Mouse (Mus musculus): ENCODE measurements around the gene Cd3e. TPM values are rescaled to one million over a fixed set of nuclear protein-coding genes. Genes with fewer than 3 reads are reported as not detected.

Cd3e gene
- polyA plus RNA-seq (2015; fragmentation: Nextera tagmentation; extraction: Ambion mirVana), result 1.9 and 12.6 TPM in 2 replicates

DNA sequence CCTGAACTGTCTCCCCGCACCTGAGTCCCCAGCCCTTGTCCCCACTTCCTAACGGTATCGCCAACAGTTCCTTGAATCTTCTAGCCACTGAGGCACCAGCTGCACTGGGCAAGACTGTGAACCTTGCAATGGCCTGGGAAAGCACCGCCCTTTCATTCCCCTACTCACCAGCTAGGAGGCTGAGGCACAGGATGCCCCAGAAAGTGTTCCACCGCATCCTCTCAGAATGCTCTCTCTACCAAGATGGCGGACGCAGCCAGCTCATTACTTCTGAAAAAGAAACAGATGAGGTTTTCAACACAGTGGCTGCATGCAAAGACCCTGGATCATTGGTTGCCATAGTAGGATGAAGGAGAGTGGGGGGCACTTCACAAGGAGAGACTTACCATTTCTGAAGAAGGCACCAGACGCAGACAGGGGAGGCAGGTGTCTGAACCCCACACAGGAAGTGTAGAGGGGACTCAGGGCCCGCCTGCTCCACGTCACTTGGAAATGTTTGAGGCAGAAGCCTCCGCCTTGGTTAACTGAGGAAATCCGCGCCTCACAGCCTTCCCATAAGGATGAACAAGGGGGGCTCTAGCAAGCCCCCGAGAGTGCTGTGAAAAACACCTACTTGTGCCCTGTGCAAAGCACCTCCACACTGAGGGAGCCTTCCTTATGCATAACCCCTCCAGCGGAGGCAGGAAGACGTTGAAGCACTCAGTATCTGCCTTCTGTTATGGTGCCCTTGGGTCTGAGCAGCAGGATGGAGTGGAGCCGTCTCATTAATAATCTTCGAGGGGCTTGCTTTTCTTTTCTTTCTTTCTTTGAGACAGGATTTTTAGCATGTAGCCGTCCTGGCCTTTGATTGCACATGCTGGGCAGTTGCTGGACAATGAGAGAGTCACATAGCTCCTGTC is at the start of gene Cd3e:
Gene Cd3e (minus strand): TSS at position 448 of the 899 bp plus-strand sequence.
- Histone ChIP-seq H3K4me3 (no peak within 1 kb of the TSS), H3K27ac (no peak within 1 kb of the TSS), H3K4me2 (no peak within 1 kb of the TSS), H3K36me3 (no peaks in the 10 kb centered on the region), H3K9me3 (no peaks in the 10 kb centered on the region), H3K27me3 (no peaks in the 10 kb centered on the region), H3K9ac (no peak within 1 kb of the TSS), H3K4me1 (no peaks in the 10 kb centered on the region)
- WGBS, result 81% methylated on average over 19 of the region's 19 CpGs
- no peak for ATAC-seq (ENCODE audit: borderline replicate concordance, extremely low read depth, low FRiP score, low TSS enrichment)

- Histone ChIP-seq H3K4me1 (no peaks in the 10 kb centered on the region; the same call in 1 of the 2 replicates), H3K27ac (no peak overlapping the region), H3K27me3 (peaks cover 4% of the 10 kb centered on the region; the same call in 1 of the 2 replicates), H3K9me3 (no peaks in the 10 kb centered on the region), H3K4me2 (no peak overlapping the region), H3K4me3 (no peak overlapping the region), H3K36me3 (no peaks in the 10 kb centered on the region), H3K9ac (no peak overlapping the region)
- no peak for ATAC-seq (ENCODE audit: borderline replicate concordance, extremely low read depth, low FRiP score, low TSS enrichment)
- 30% methylated on average over 5 of the region's 5 CpGs for WGBS
These were observed 49.0 kb upstream of the Cd3e start for GRCm38 (mm10) chr9:45058304-45058940.

DNA sequence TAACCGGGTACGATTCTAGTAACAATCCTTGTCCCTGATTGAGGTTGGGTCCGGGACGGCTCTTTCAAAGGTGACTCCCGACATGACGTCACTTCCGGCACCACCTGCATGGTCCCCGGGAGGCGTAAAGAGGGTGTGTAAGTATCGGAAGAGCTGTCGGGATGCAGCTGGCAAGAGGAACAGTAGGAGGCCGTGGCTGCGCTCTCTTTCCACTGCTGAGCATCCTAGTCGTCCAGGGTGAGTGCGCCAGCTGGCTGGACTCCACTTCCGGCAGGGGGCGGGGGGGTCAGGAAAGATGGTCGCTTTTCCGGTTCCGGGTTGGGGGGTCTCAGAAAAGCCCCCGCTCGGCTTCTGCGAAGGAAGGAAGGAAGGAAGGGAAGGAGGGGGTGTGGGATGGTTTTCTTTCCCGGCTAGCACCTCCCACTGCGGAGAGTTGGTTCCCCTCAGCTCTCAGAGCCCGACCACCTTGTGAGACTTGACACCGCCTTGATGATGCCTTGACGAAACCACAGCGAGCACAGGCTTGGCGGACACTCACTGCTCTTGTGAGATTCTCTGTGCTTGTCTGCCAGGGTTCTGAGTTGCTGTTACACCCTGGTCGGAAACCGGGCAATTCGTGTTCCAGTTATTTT is 45.8 kb upstream of the Cd3e start, which contains the start of gene Mpzl3:
Gene Mpzl3 (plus strand): TSS at position 105 of the 632 bp plus-strand sequence.
- Histone ChIP-seq H3K4me3 (peak within 1 kb of the TSS; percentile 79), H3K9ac (peak within 1 kb of the TSS; percentile 47), H3K36me3 (no peaks in the 10 kb centered on the region), H3K4me2 (peak within 1 kb of the TSS; percentile 70), H3K4me1 (no peaks in the 10 kb centered on the region; the same call in 1 of the 2 replicates), H3K9me3 (no peaks in the 10 kb centered on the region), H3K27ac (peak within 1 kb of the TSS; percentile 95), H3K27me3 (peaks cover 9% of the 10 kb centered on the region; the same call in 1 of the 2 replicates)
- peak; percentile 92 for ATAC-seq (ENCODE audit: borderline replicate concordance, extremely low read depth, low FRiP score, low TSS enrichment)
- 2% methylated on average over 32 of the region's 33 CpGs for WGBS

DNA sequence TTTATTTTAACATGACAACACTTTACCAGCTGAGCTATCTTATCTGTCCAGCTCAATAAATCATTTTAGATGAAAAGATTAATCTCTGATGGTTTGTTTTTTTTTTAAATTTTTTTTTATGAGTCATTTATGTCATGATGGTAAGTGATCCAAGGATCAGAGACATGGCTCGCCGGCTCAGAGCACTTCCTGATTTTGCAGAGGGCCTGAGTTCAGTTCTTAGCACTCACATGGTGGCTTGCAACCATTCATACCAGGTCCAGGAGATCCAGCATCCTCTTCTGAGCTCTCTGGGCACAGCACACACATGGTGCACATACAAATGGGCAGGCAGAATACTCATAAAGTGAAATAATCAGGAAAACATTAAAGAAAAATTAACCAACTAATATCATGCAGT is 40.9 kb upstream of the Cd3e start:
- Histone ChIP-seq H3K27me3 (0 out of 2 replicates have a peak, but pooled peaks cover 5% of the 10 kb centered on the region), H3K4me3 (no peak overlapping the region), H3K27ac (no peak overlapping the region), H3K4me2 (no peak overlapping the region), H3K36me3 (no peaks in the 10 kb centered on the region), H3K9me3 (no peaks in the 10 kb centered on the region), H3K4me1 (no peaks in the 10 kb centered on the region), H3K9ac (no peak overlapping the region)
- WGBS, result 77% methylated on average over 2 of the region's 2 CpGs
- no peak for ATAC-seq (ENCODE audit: borderline replicate concordance, extremely low read depth, low FRiP score, low TSS enrichment)

GRCm38 (mm10) chr9:45049731-45050130 is 40.3 kb upstream of the Cd3e start:
- Histone ChIP-seq H3K27me3 (peaks cover 5% of the 10 kb centered on the region; the same call in 1 of the 2 replicates), H3K4me1 (no peaks in the 10 kb centered on the region), H3K4me2 (no peak overlapping the region), H3K9ac (no peak overlapping the region), H3K9me3 (no peaks in the 10 kb centered on the region), H3K4me3 (no peak overlapping the region), H3K27ac (no peak overlapping the region), H3K36me3 (no peaks in the 10 kb centered on the region)
- ATAC-seq (ENCODE audit: borderline replicate concordance, extremely low read depth, low FRiP score, low TSS enrichment), result no peak
- 80% methylated on average over 1 of the region's 1 CpGs for WGBS

GRCm38 (mm10) chr9:45048511-45048910 is 39.1 kb upstream of the Cd3e start:
- 14% methylated on average over 4 of the region's 4 CpGs for WGBS
- H3K4me1 ChIP-seq, result no peaks in the 10 kb centered on the region
- H3K9ac ChIP-seq, result no peak overlapping the region
- no peak for ATAC-seq (ENCODE audit: borderline replicate concordance, extremely low read depth, low FRiP score, low TSS enrichment)
- no peak overlapping the region for H3K4me2 ChIP-seq
- no peak overlapping the region for H3K4me3 ChIP-seq
- no peak overlapping the region for H3K27ac ChIP-seq
- H3K36me3 ChIP-seq, result no peaks in the 10 kb centered on the region
- peaks cover 11% of the 10 kb centered on the region for H3K27me3 ChIP-seq
- no peaks in the 10 kb centered on the region for H3K9me3 ChIP-seq

DNA sequence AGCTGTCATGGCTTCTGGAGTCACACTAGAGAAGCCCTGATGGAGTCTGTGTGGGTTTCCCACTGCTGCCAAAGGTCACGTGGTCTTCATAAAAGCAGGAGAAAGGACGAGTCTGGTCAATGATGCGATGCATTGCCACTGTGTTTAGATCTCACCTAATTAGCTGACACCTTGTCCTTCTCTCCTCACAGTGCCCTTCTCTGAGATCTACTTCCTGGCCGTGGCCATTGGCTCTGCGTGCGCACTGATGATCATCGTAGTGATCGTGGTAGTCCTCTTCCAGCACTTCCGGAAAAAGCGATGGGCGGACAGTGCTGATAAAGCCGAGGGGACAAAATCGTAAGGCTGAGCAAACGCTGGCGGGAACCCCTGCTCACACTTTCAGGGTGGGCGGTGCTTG is 37.5 kb upstream of the Cd3e start:
- ATAC-seq (ENCODE audit: borderline replicate concordance, extremely low read depth, low FRiP score, low TSS enrichment), result no peak
- no peak overlapping the region for H3K27ac ChIP-seq
- 73% methylated on average over 16 of the region's 16 CpGs for WGBS
- no peaks in the 10 kb centered on the region; the same call in 1 of the 2 replicates for H3K4me1 ChIP-seq
- H3K9me3 ChIP-seq, result no peaks in the 10 kb centered on the region
- H3K4me2 ChIP-seq, result no peak overlapping the region
- no peak overlapping the region for H3K4me3 ChIP-seq
- no peak overlapping the region for H3K9ac ChIP-seq
- H3K36me3 ChIP-seq, result no peaks in the 10 kb centered on the region
- H3K27me3 ChIP-seq, result peaks cover 24% of the 10 kb centered on the region

DNA sequence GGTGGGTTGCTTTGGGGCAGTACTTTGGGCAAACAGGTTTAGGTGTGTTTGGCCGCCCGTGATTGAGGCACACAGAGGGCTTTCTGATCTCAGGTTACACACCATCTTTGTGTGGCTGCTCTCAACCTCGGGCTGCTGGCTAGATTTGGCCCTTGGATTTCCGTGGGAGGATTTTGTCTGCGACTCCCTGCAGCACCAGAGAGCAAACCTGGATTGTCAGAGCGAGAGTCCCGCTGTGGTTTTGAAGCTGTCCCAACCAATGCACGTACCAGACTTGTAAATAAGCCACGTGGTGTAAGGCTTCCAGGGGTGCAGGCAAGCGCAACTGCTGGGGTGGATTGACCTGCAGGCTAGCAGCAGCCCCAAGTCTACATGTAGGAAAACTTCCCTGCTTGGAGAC is 33.5 kb upstream of the Cd3e start:
- ATAC-seq (ENCODE audit: borderline replicate concordance, extremely low read depth, low FRiP score, low TSS enrichment), result no peak
- H3K9ac ChIP-seq, result peak overlapping the region; percentile 6
- H3K9me3 ChIP-seq, result no peaks in the 10 kb centered on the region
- WGBS, result 2% methylated on average over 10 of the region's 10 CpGs
- peak overlapping the region; percentile 36 for H3K4me3 ChIP-seq
- peaks cover 13% of the 10 kb centered on the region; the same call in 1 of the 2 replicates for H3K4me1 ChIP-seq
- H3K27ac ChIP-seq, result peak overlapping the region; percentile 78
- no peaks in the 10 kb centered on the region for H3K36me3 ChIP-seq
- peak overlapping the region; percentile 47 for H3K4me2 ChIP-seq
- peaks cover 55% of the 10 kb centered on the region for H3K27me3 ChIP-seq

GRCm38 (mm10) chr9:45042056-45042720 is 32.8 kb upstream of the Cd3e start:
- ATAC-seq (ENCODE audit: borderline replicate concordance, extremely low read depth, low FRiP score, low TSS enrichment), result peak; percentile 91; the same call in 1 of the 2 replicates
- Histone ChIP-seq H3K36me3 (no peaks in the 10 kb centered on the region), H3K9ac (peak overlapping the region; percentile 6; the same call in 1 of the 2 replicates), H3K4me1 (peaks cover 13% of the 10 kb centered on the region; the same call in 1 of the 2 replicates), H3K4me2 (peak overlapping the region; percentile 47), H3K27me3 (peaks cover 55% of the 10 kb centered on the region), H3K9me3 (no peaks in the 10 kb centered on the region), H3K4me3 (peak overlapping the region; percentile 36), H3K27ac (peak overlapping the region; percentile 78)
- 1% methylated on average over 20 of the region's 20 CpGs for WGBS

GRCm38 (mm10) chr9:45041131-45041838 is 31.9 kb upstream of the Cd3e start:
- peak overlapping the region; percentile 41 for H3K4me2 ChIP-seq
- ATAC-seq (ENCODE audit: borderline replicate concordance, extremely low read depth, low FRiP score, low TSS enrichment), result peak; percentile 35; the same call in 1 of the 2 replicates
- H3K4me1 ChIP-seq, result peaks cover 13% of the 10 kb centered on the region; the same call in 1 of the 2 replicates
- WGBS, result 31% methylated on average over 17 of the region's 17 CpGs
- peaks cover 55% of the 10 kb centered on the region for H3K27me3 ChIP-seq
- no peak overlapping the region for H3K9ac ChIP-seq
- no peaks in the 10 kb centered on the region for H3K9me3 ChIP-seq
- peak overlapping the region; percentile 3; the same call in 1 of the 2 replicates for H3K4me3 ChIP-seq
- no peaks in the 10 kb centered on the region for H3K36me3 ChIP-seq
- H3K27ac ChIP-seq, result peak overlapping the region; percentile 78; the same call in 1 of the 2 replicates
